Mouse (Mus musculus) hindbrain, postnatal 0 days (tissue): ENCODE data around the gene Oit1. TPM values are rescaled to one million over a fixed set of nuclear protein-coding genes. Genes with fewer than 3 reads are reported as not detected.

Source experiments
- ATAC-seq: fragments of 200-750 bp; cut with Nextera tagmentation; 2 replicates; pipeline ENCODE4 v1.8.0; 2017; ENCODE audit warnings: mild to moderate bottlenecking, moderate TSS enrichment, moderate library complexity
- DNase-seq: peaks from one replicate; pipeline ENCODE4 v3.0.0-alpha.2; 2015; ENCODE audit warnings: low spot score
- H3K27ac ChIP-seq: fragments of 300-500 bp; sonication (generic); 2 replicates; pipeline ENCODE4 v1.5.1; 2014; ENCODE audit warnings: mild to moderate bottlenecking
- H3K27me3 ChIP-seq: fragments of 300-500 bp; sonication (generic); 2 replicates; pipeline ENCODE4 v1.6.1; 2014; ENCODE audit warnings: low read length, mixed read lengths; ENCODE audit not compliant: insufficient read depth
- H3K36me3 ChIP-seq: fragments of 300-500 bp; sonication (generic); 2 replicates; pipeline ENCODE4 v1.6.1; 2014; ENCODE audit warnings: low read length, mixed read lengths; ENCODE audit not compliant: insufficient read depth
- H3K4me1 ChIP-seq: fragments of 300-500 bp; sonication (generic); 2 replicates; pipeline ENCODE4 v1.6.1; 2014; ENCODE audit warnings: antibody characterized with exemption, low read length, mixed read lengths; ENCODE audit not compliant: insufficient read depth
- H3K4me2 ChIP-seq: fragments of 300-500 bp; sonication (generic); 2 replicates; pipeline ENCODE4 v1.6.1; 2014; ENCODE audit warnings: low read depth, mild to moderate bottlenecking, low read length, moderate library complexity, mixed read lengths
- H3K4me3 ChIP-seq: fragments of 300-500 bp; sonication (generic); 2 replicates; pipeline ENCODE4 v1.5.1; 2014; ENCODE audit warnings: low read length
- H3K9ac ChIP-seq: fragments of 300-500 bp; sonication (generic); replicated peaks from 2 replicates; pipeline ENCODE4 v1.6.1; 2014; ENCODE audit warnings: mild to moderate bottlenecking, low read length, moderate library complexity, mixed read lengths
- H3K9me3 ChIP-seq: fragments of 300-500 bp; sonication (generic); 2 replicates; pipeline ENCODE4 v1.6.1; 2016; ENCODE audit warnings: low read length, mixed read lengths
- CTCF ChIP-seq: IDR thresholded peaks from 2 replicates; pipeline ENCODE4 v1.5.1; 2016; ENCODE audit warnings: antibody characterized with exemption, control low read depth, low read depth
- WGBS: fragments of 180-500 bp; shearing (Covaris S2); extraction: QIAGEN DNeasy Blood & Tissue Kit; methylation state at CpG from one replicate; pipeline ENCODE4 v1.1.7; 2014; 5-methylcytosine and 5-hydroxymethylcytosine counted together
- polyA plus RNA-seq: library from polyadenylated mRNA; unstranded; fragments of >200 nt; fragmentation: Nextera tagmentation; extraction: Ambion mirVana; gene quantifications from 2 replicates; pipeline ENCODE4 v1.2.1, GENCODE M21; 2015
- total RNA-seq: library from RNA; depleted of rRNA; stranded (reverse); fragments of >200 nt; gene quantifications from 2 replicates; pipeline ENCODE4 v1.2.3, GENCODE M21; 2014; rRNA removed

The Oit1 gene
- total and polyA plus RNA-seq, 2 experiments from 2014 or later: 0.15 TPM; not detected in 1

GRCm38 (mm10) chr14:8304082-8304481 is 74.5 kb downstream of the Oit1 start:
- Histone ChIP-seq H3K4me3 (no peak overlapping the region), H3K36me3 (no peaks in the 10 kb centered on the region), H3K9me3 (no peaks in the 10 kb centered on the region), H3K4me1 (no peaks in the 10 kb centered on the region), H3K27me3 (no peaks in the 10 kb centered on the region), H3K9ac (no peak overlapping the region), H3K4me2 (no peak overlapping the region), H3K27ac (no peak overlapping the region)
- ATAC-seq: no peak
- no peak for DNase-seq
- no peak for TF ChIP-seq CTCF

DNA sequence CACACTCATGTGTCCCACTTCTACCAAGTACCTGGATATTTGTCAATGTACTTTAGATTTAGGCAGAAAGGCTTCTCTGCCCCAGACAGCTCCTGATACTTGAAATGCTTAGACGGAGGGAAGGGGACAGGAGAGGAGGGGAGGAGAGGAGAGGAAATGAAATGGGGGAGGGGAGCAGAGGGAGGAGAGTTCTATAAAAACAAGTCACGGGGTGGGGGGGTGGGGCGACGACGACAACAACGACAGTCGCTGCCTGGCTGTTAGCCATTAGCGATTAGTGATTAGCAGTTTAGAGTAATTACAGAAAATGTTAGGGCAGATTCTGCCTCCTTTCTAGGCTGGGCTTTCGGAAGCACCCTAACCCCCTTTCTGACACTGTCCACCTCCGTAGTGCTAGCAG is 75.9 kb downstream of the Oit1 start:
- no peaks in the 10 kb centered on the region for H3K9me3 ChIP-seq
- no peak overlapping the region for H3K4me3 ChIP-seq
- H3K4me2 ChIP-seq: no peak overlapping the region
- no peak for TF ChIP-seq CTCF
- H3K27me3 ChIP-seq: no peaks in the 10 kb centered on the region
- no peak overlapping the region for H3K27ac ChIP-seq
- no peaks in the 10 kb centered on the region for H3K36me3 ChIP-seq
- no peaks in the 10 kb centered on the region for H3K4me1 ChIP-seq
- ATAC-seq: no peak
- 27% methylated on average over 10 of the region's 10 CpGs for WGBS
- DNase-seq: no peak
- no peak overlapping the region for H3K9ac ChIP-seq

DNA sequence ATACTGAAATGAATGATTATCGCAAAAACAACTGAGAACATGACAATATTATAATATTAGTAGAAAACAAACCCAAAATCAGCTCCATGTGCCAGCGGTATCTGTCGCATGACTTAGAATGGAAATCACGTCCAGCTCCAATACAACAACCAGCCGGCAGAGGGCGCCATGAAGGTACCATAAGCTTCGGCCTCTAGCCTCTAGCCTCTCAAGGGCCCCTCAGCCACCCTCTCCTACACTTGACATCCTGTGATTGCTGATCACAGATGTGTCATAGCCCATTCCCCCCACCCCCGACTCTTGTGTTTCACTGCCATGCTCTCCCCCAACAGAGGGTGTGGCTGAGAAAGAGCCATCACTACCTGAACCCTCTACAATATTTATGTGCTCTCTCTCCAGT is 78.3 kb downstream of the Oit1 start:
- WGBS: 31% methylated on average over 8 of the region's 8 CpGs
- peak; percentile 64 for TF ChIP-seq CTCF
- H3K27me3 ChIP-seq: no peaks in the 10 kb centered on the region
- no peaks in the 10 kb centered on the region for H3K36me3 ChIP-seq
- H3K4me2 ChIP-seq: no peak overlapping the region
- peak; percentile 60 for DNase-seq
- no peak overlapping the region for H3K9ac ChIP-seq
- no peak overlapping the region for H3K4me3 ChIP-seq
- ATAC-seq: peak; percentile 61
- H3K4me1 ChIP-seq: no peaks in the 10 kb centered on the region
- no peak overlapping the region for H3K27ac ChIP-seq
- no peaks in the 10 kb centered on the region for H3K9me3 ChIP-seq

Other genes with a start within 250 kb of the Oit1 start
- 123 and 135 TPM in 2 replicates for gene Pdhb, start 205.7 kb downstream of the Oit1 start, total RNA-seq
- gene Pdhb, start 205.7 kb downstream of the Oit1 start, polyA plus RNA-seq: 292 and 295 TPM in 2 replicates
- 15.2 and 21.1 TPM in 2 replicates for gene Kctd6, start 164.6 kb downstream of the Oit1 start, total RNA-seq
- gene Kctd6, start 164.6 kb downstream of the Oit1 start, polyA plus RNA-seq: 41.8 and 42.2 TPM in 2 replicates
- gene Acox2, start 119.4 kb downstream of the Oit1 start, total RNA-seq: 0.50 TPM in 1 of 2 replicates, not detected in the other
- gene Acox2, start 119.4 kb downstream of the Oit1 start, polyA plus RNA-seq: 0.30 and 0.41 TPM in 2 replicates
- gene Fam107a, start 60.7 kb downstream of the Oit1 start, total RNA-seq: 8.8 and 11.4 TPM in 2 replicates
- gene Fam107a, start 60.7 kb downstream of the Oit1 start, polyA plus RNA-seq: 0.80 and 0.83 TPM in 2 replicates